In the genomic region with DNA sequence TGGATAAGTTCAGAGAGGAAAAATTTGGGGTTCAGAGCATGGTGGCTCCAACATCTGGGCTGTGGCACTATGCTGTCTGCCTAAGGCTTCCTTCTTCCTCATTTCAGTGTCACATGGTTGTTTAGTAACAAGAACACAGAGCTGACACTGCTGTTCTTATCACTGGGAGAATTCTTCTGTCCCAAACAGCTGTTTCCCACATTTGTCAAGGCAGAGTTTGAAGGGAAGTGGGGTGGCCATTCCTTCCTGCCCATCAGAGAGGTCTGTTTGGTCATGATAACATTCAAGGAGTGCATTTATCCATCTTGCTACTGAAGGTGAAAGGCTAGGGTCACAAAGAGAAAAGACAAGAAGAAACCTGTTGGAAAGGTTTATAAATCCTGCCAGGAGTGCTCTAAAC, we compare ENCODE assay signal across 9 mouse cellular contexts.
DNase-seq lines count a peak whose midpoint lies in the region; ATAC-seq and TF ChIP-seq lines count a peak whose summit lies in the region.
"Had no signal": no experiment of that assay in that cellular context is flagged by ENCODE, and none has a peak within 500 bp of the region (broad histone marks: within the 10 kb centered on the region; RNA-seq: fewer than 3 reads in every experiment).

No protein-coding gene starts in this region.

- DNase-seq in MEL (ENCODE audit: low read depth, low spot score), result peak; percentile 83
- DNase-seq in heart, postnatal 4 days, result peak; percentile 24
- peak; percentile 85 for DNase-seq in lung, embryonic 14.5 days
- no peak for DNase-seq in frontal cortex, postnatal 14 days (ENCODE audit: low spot score in 2 of 2)
- DNase-seq in urinary bladder, adult 2 months (ENCODE audit: low spot score), result no peak
- DNase-seq: spleen, adult 18-20 months had no signal

- H3K27ac ChIP-seq in MEL (ENCODE audit: control insufficient read depth, low read depth, low read length), result peak overlapping the region; percentile 36
- H3K27ac ChIP-seq in brown adipose tissue, adult 24 weeks (replicated peaks; ENCODE audit: low read depth, low read length), result peak overlapping the region; percentile 85
- peak overlapping the region; percentile 83 for H3K27ac ChIP-seq in lung, embryonic 14.5 days (ENCODE audit: low read depth)

- TF ChIP-seq EP300 in MEL (IDR thresholded peaks at IDR 0.05; ENCODE audit: low read depth in 1 of 2, low read length in 2 of 2), result peak; percentile 74 to 81

- no peak overlapping the region for H3K9ac ChIP-seq in MEL (ENCODE audit: control insufficient read depth, low read depth, low read length, poor library complexity, severe bottlenecking)
- H3K9ac ChIP-seq in lung, embryonic 14.5 days, result no peak overlapping the region

- peak; percentile 51 for ATAC-seq in lung, embryonic 14.5 days (ENCODE audit: insufficient read depth)
- no peak for ATAC-seq in inflammation-experienced regulatory T-cells, adult 6 months
- ATAC-seq: Patski had no signal

- H3K79me2 ChIP-seq in MEL (ENCODE audit: control insufficient read depth, insufficient read depth, low read length, poor library complexity), result no peaks in the 10 kb centered on the region

- no peak overlapping the region for H3K4me3 ChIP-seq in MEL (ENCODE audit: control insufficient read depth in 1 of 2, insufficient read depth in 1 of 2, low read depth in 2 of 2, low read length in 2 of 2)
- H3K4me3 ChIP-seq in brown adipose tissue, adult 24 weeks (ENCODE audit: insufficient read depth, low read depth, low read length), result no peak overlapping the region
- no peak overlapping the region for H3K4me3 ChIP-seq in lung, embryonic 14.5 days (ENCODE audit: low read depth, low read length)

- peaks cover 3 to 12% of the 10 kb centered on the region in 2 experiments; a peak in 2 of 4 replicates for H3K4me1 ChIP-seq in MEL (ENCODE audit: control insufficient read depth in 1 of 2, insufficient read depth in 2 of 2, low read length in 2 of 2)
- H3K4me1 ChIP-seq in brown adipose tissue, adult 24 weeks (ENCODE audit: control insufficient read depth, insufficient read depth, insufficient read length, low read length), result peaks cover 10% of the 10 kb centered on the region
- peaks cover 20% of the 10 kb centered on the region for H3K4me1 ChIP-seq in lung, embryonic 14.5 days (ENCODE audit: insufficient read depth)

- peaks cover 0 to 12% of the 10 kb centered on the region in 2 experiments; a peak in 2 of 4 replicates for H3K36me3 ChIP-seq in MEL (ENCODE audit: control insufficient read depth in 1 of 2, insufficient read depth in 2 of 2, low read length in 2 of 2)
- no peaks in the 10 kb centered on the region for H3K36me3 ChIP-seq in lung, embryonic 14.5 days (ENCODE audit: insufficient read depth)

- no peak for TF ChIP-seq RAD21 in MEL (IDR thresholded peaks at IDR 0.05; ENCODE audit: low read depth, low read length)

- no peak for TF ChIP-seq CTCF in MEL (IDR thresholded peaks at IDR 0.05 in 2 of 3, conservative IDR thresholded peaks at IDR 0.05 in 1 of 3; ENCODE audit: control insufficient read depth in 1 of 3, insufficient read depth in 1 of 3, low read depth in 2 of 3, low read length in 3 of 3, poor library complexity in 1 of 3, severe bottlenecking in 1 of 3)
- no peak for TF ChIP-seq CTCF in lung, embryonic 14.5 days (IDR thresholded peaks at IDR 0.05; ENCODE audit: low read depth)

- no peaks in the 10 kb centered on the region for H3K9me3 ChIP-seq in MEL (replicated peaks; ENCODE audit: insufficient read depth, low read length)
- H3K9me3 ChIP-seq in lung, embryonic 14.5 days (ENCODE audit: low read depth, low read length), result no peaks in the 10 kb centered on the region

- no peak for TF ChIP-seq POLR2A in MEL (IDR thresholded peaks at IDR 0.05; ENCODE audit: control insufficient read depth in 1 of 2, insufficient read depth in 1 of 2, low read depth in 1 of 2, low read length in 2 of 2, poor library complexity in 1 of 2)

- no peak overlapping the region for H3K4me2 ChIP-seq in lung, embryonic 14.5 days

- H3K27me3 ChIP-seq in MEL (ENCODE audit: control insufficient read depth in 1 of 2, insufficient read depth in 2 of 2, low read length in 2 of 2), result no peaks in the 10 kb centered on the region
- H3K27me3 ChIP-seq in lung, embryonic 14.5 days (ENCODE audit: insufficient read depth, low read length), result no peaks in the 10 kb centered on the region
- H3K27me3 ChIP-seq: Patski had no signal

TF ChIP-seq in MEL, 35 proteins besides CTCF, POLR2A, EP300 and RAD21:
- TF ChIP-seq CHD1 (IDR thresholded peaks at IDR 0.05; ENCODE audit: low read depth, low read length) (no peak), ELF1 (IDR thresholded peaks at IDR 0.05; ENCODE audit: low read depth, low read length) (peak; percentile 53), ETS1 (IDR thresholded peaks at IDR 0.05; ENCODE audit: low read depth, low read length) (peak; percentile 100), MYC (IDR thresholded peaks at IDR 0.05; ENCODE audit: low read depth, low read length) (peak; percentile 69; the same call in 1 of the 2 replicates), SIN3A (IDR thresholded peaks at IDR 0.05; ENCODE audit: low read length) (peak; percentile 92), NRF1 (IDR thresholded peaks at IDR 0.05; ENCODE audit: insufficient read depth, low read depth, low read length, poor library complexity, severe bottlenecking) (no peak), GATA1 (IDR thresholded peaks at IDR 0.05; ENCODE audit: low read depth, low read length) (peak; percentile 84), TAL1 (IDR thresholded peaks at IDR 0.05; ENCODE audit: low read length) (peak; percentile 86), HCFC1 (IDR thresholded peaks at IDR 0.05; ENCODE audit: low read depth, low read length) (no peak), MAX (IDR thresholded peaks at IDR 0.05; ENCODE audit: low read length) (peak; percentile 78), USF1 (IDR thresholded peaks at IDR 0.05; ENCODE audit: low read depth, low read length) (peak; percentile 86), MXI1 (IDR thresholded peaks at IDR 0.05; ENCODE audit: low read depth, low read length) (peak; percentile 83), TCF12 (IDR thresholded peaks at IDR 0.05; ENCODE audit: low read depth, low read length) (peak; percentile 90)

Comparison
In these comparisons a context has a peak if more than half of its experiments do, and no peak if none do; other contexts are left out.
1. DNase-seq: peak in MEL (single experiment), heart, postnatal 4 days (single experiment) and lung, embryonic 14.5 days (single experiment); none in frontal cortex, postnatal 14 days (0 of 2) and urinary bladder, adult 2 months (single experiment).
2. Peak in every context shown above with its lines, with median percentiles within 50 percentile points of each other: H3K27ac ChIP-seq.